Mouse (Mus musculus) lung, embryonic 14.5 days (tissue): ENCODE data around the gene Man1c1. TPM values are rescaled to one million over a fixed set of nuclear protein-coding genes. Genes with fewer than 3 reads are reported as not detected.

Experiments
- ATAC-seq: fragments of 200-750 bp; cut with Nextera tagmentation; 2 replicates; pipeline ENCODE4 v1.8.0; 2017; ENCODE audit warnings: mild to moderate bottlenecking, moderate TSS enrichment, moderate library complexity; ENCODE audit not compliant: insufficient read depth
- DNase-seq: peaks from one replicate; pipeline ENCODE4 v3.0.0-alpha.2; 2015
- H3K27ac ChIP-seq: fragments of 300-500 bp; sonication (generic); 2 replicates; pipeline ENCODE4 v1.5.1; 2014; ENCODE audit warnings: low read depth, mild to moderate bottlenecking, moderate library complexity
- H3K27me3 ChIP-seq: fragments of 300-500 bp; sonication (generic); 2 replicates; pipeline ENCODE4 v1.6.1; 2014; ENCODE audit warnings: low read length, control low read depth; ENCODE audit not compliant: insufficient read depth
- H3K36me3 ChIP-seq: fragments of 300-500 bp; sonication (generic); 2 replicates; pipeline ENCODE4 v1.6.1; 2014; ENCODE audit warnings: control low read depth; ENCODE audit not compliant: insufficient read depth
- H3K4me1 ChIP-seq: fragments of 300-500 bp; sonication (generic); 2 replicates; pipeline ENCODE4 v1.6.1; 2014; ENCODE audit warnings: antibody characterized with exemption, control low read depth; ENCODE audit not compliant: insufficient read depth
- H3K4me2 ChIP-seq: fragments of 300-500 bp; sonication (generic); 2 replicates; pipeline ENCODE4 v1.6.1; 2014; ENCODE audit warnings: mild to moderate bottlenecking
- H3K4me3 ChIP-seq: fragments of 300-500 bp; sonication (generic); 2 replicates; pipeline ENCODE4 v1.5.1; 2014; ENCODE audit warnings: low read depth, low read length
- H3K9ac ChIP-seq: fragments of 300-500 bp; sonication (generic); 2 replicates; pipeline ENCODE4 v1.6.1; 2014
- H3K9me3 ChIP-seq: fragments of 300-500 bp; sonication (generic); 2 replicates; pipeline ENCODE4 v1.6.1; 2016; ENCODE audit warnings: low read depth, low read length, control low read depth
- CTCF ChIP-seq: IDR thresholded peaks from 2 replicates; pipeline ENCODE4 v1.5.1; 2016; ENCODE audit warnings: antibody characterized with exemption, low read depth
- WGBS: fragments of 180-500 bp; shearing (Covaris S2); extraction: QIAGEN DNeasy Blood & Tissue Kit; methylation state at CpG from one replicate; pipeline ENCODE4 v1.1.7; 2014; 5-methylcytosine and 5-hydroxymethylcytosine counted together
- polyA plus RNA-seq: library from polyadenylated mRNA; unstranded; fragments of >200 nt; fragmentation: Nextera tagmentation; extraction: Ambion mirVana; gene quantifications from 2 replicates; pipeline ENCODE4 v1.2.1, GENCODE M21; 2014

Gene Man1c1
- polyA plus RNA-seq, 1 experiment from 2014 or later: 3.3 TPM

DNA sequence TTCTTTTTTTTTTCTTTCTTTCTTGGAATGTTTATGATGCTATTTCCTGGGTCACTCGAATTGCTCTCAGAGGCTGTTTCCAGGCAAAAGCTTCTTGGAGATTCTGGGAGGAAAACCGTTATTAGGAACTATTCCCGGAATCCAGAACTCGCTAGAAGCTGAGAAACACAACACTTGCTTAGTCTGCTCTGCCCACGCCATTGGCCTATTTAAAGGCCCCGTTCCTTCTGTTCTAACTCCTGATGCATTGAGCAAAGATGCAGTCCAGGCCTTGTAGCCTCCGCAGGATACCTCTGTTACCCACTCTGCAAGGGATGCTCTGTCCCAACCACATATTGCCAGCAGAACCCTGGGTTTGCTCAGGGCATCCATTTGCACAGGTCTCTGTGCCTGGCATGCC, 103.3 kb downstream of the Man1c1 start:
- H3K9me3 ChIP-seq: no peaks in the 10 kb centered on the region

GRCm38 (mm10) chr4:134600060-134600459, 104.0 kb downstream of the Man1c1 start:
- Histone ChIP-seq H3K4me1 (peaks cover 10% of the 10 kb centered on the region; the same call in 1 of the 2 replicates), H3K27ac (no peak overlapping the region), H3K9ac (no peak overlapping the region), H3K36me3 (no peaks in the 10 kb centered on the region), H3K4me3 (no peak overlapping the region), H3K9me3 (no peaks in the 10 kb centered on the region), H3K4me2 (no peak overlapping the region), H3K27me3 (no peaks in the 10 kb centered on the region)
- no peak for TF ChIP-seq CTCF
- 89% methylated on average over 9 of the region's 9 CpGs for WGBS
- ATAC-seq (no peak), DNase-seq (no peak)

More for the DNA sequence above, 103.3 kb downstream of the Man1c1 start:
- Histone ChIP-seq H3K4me1 (peaks cover 10% of the 10 kb centered on the region; the same call in 1 of the 2 replicates), H3K4me3 (no peak overlapping the region), H3K36me3 (no peaks in the 10 kb centered on the region), H3K27me3 (no peaks in the 10 kb centered on the region), H3K4me2 (no peak overlapping the region), H3K9ac (no peak overlapping the region), H3K27ac (no peak overlapping the region)
- ATAC-seq: no peak
- 59% methylated on average over 7 of the region's 7 CpGs for WGBS
- DNase-seq: no peak
- no peak for TF ChIP-seq CTCF

- no peak overlapping the region for H3K4me2 ChIP-seq
- TF ChIP-seq CTCF: no peak
- H3K4me3 ChIP-seq: no peak overlapping the region
- no peaks in the 10 kb centered on the region for H3K36me3 ChIP-seq
- H3K27me3 ChIP-seq: no peaks in the 10 kb centered on the region
- no peak for DNase-seq
- no peaks in the 10 kb centered on the region for H3K9me3 ChIP-seq
- 66% methylated on average over 10 of the region's 10 CpGs for WGBS
- ATAC-seq: no peak
- no peak overlapping the region for H3K9ac ChIP-seq
- no peak overlapping the region for H3K27ac ChIP-seq
- H3K4me1 ChIP-seq: peaks cover 8% of the 10 kb centered on the region; the same call in 1 of the 2 replicates
These were observed 107.0 kb downstream of the Man1c1 start for GRCm38 (mm10) chr4:134596816-134597692.

DNA sequence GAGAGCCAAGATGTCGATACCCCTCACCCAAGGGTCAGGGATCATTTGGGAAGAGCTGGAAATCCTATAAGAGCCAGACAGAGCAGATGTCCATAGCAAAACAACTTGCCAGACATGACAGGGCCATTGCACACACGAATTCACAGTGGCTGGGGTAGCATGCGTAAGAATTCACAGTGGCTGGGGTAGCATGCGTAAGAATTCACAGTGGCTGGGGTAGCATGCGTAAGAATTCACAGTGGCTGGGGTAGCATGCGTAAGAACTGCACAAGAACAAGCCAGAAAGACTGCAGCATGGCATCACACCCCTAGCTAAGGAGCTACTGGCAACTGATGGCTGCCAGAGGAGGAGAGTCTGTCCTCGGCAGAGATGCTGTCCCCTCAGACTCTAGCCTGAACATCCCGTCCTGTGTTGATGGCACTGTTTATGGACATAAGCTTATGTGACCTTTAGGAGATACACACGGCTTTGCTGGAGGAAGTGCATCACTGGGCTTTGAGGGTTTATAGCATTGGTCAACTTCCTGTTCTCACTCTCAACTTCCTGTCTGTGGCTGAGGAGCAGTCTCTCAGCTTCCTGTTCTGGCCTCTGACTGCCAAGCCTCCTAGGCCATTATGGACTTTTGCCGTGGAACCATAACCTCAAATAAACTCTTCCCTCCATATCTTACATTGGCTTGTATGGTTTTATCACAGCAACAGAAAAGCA, 109.2 kb downstream of the Man1c1 start:
- Histone ChIP-seq H3K9ac (no peak overlapping the region), H3K27me3 (no peaks in the 10 kb centered on the region), H3K27ac (no peak overlapping the region), H3K9me3 (no peaks in the 10 kb centered on the region), H3K4me2 (no peak overlapping the region), H3K4me3 (no peak overlapping the region), H3K4me1 (no peaks in the 10 kb centered on the region), H3K36me3 (no peaks in the 10 kb centered on the region)
- WGBS: 80% methylated on average over 10 of the region's 10 CpGs
- no peak for TF ChIP-seq CTCF
- ATAC-seq (no peak), DNase-seq (no peak)

DNA sequence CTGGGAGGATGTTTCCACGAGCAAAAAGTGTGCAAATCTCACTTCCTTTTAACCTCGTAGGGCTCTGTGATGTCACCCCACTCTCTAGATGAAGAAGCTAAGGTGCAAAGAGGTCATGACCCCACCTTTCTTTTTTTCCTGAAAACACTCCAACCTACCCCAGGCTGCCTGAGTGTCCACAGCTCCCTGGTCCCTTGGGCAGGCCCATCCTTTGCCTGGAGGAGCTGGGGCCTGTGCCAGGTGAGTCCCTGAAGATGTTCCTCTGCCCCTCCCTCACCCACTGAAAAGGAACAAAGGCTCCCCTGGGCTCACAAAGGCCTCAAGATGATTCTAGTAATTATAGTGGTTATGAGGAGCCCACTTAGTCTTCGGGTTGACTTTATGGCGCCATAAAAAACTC, 111.6 kb downstream of the Man1c1 start:
- no peaks in the 10 kb centered on the region for H3K4me1 ChIP-seq
- TF ChIP-seq CTCF: no peak
- ATAC-seq (no peak), DNase-seq (no peak)
- 63% methylated on average over 4 of the region's 4 CpGs for WGBS
- H3K36me3 ChIP-seq: no peaks in the 10 kb centered on the region
- H3K27ac ChIP-seq: no peak overlapping the region
- H3K9ac ChIP-seq: no peak overlapping the region
- H3K9me3 ChIP-seq: no peaks in the 10 kb centered on the region
- no peak overlapping the region for H3K4me3 ChIP-seq
- H3K4me2 ChIP-seq: no peak overlapping the region
- H3K27me3 ChIP-seq: no peaks in the 10 kb centered on the region

- Histone ChIP-seq H3K9me3 (no peaks in the 10 kb centered on the region), H3K27me3 (no peaks in the 10 kb centered on the region), H3K9ac (no peak overlapping the region), H3K4me2 (no peak overlapping the region), H3K4me1 (no peaks in the 10 kb centered on the region), H3K36me3 (no peaks in the 10 kb centered on the region), H3K4me3 (no peak overlapping the region), H3K27ac (no peak overlapping the region)
- 30% methylated on average over 11 of the region's 11 CpGs for WGBS
- DNase-seq (peak; percentile 83), ATAC-seq (peak; percentile 41; the same call in 1 of the 2 replicates)
- no peak for TF ChIP-seq CTCF
These were observed 112.5 kb downstream of the Man1c1 start for GRCm38 (mm10) chr4:134591506-134592061.
